Mouse (Mus musculus): ENCODE measurements around the gene Hus1b.

DNA sequence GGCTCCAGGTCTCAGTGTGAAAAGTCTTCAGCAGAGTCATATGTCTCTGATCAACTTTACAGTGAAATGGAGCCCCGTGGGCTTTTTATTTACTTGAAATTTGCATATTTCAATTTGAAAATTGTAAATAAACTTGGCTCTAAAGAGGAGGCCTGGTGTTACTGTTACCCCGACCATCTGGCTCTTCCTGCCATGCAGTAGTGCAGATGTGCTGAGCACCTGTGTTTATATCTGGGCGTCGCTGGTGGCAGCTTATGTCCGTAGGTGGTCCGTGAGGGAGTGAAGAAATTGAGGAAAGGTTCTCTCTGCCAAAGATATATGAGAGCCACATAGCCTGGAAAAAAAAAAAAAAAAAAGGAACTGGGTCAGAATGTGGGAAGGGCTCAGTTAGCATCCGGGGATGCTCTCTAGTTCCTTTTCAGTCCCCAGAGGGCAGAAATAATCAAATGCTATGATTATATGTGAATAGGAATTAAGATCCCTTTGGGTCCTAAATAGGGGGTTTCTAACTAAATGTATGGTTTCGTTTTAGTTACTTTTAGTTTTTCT lies 29.1 kb upstream of the Hus1b start:
- TF ChIP-seq CTCF (conservative IDR thresholded peaks at IDR 0.05; ENCODE audit: insufficient read depth, insufficient read length, low read depth, low read length) (no peak), POLR2A (IDR thresholded peaks at IDR 0.05; ENCODE audit: low read depth, low read length) (no peak)

Measured in kidney, adult 2 months (tissue).